Mouse (Mus musculus): ENCODE measurements at regions not wholly inside any gene's neighbourhood (a gene's known extent, or its start where the extent isn't known, plus 50 kb on each side); places are given as distances from the start of the nearest gene placed in this dataset.

- Histone ChIP-seq H3K4me1 (no peaks in the 10 kb centered on the region), H3K27ac (replicated peaks) (no peak overlapping the region), H3K27me3 (replicated peaks; ENCODE audit: low read depth, poor library complexity, severe bottlenecking) (no peaks in the 10 kb centered on the region), H3K4me3 (no peak overlapping the region), H3K36me3 (replicated peaks) (no peaks in the 10 kb centered on the region), H3K9me3 (no peaks in the 10 kb centered on the region)
- no peak for DNase-seq (ENCODE audit: low spot score)
- WGBS, result 91% methylated on average over 4 of the region's 4 CpGs
These were observed 76.5 kb downstream of the Gja1 start for GRCm38 (mm10) chr10:56453578-56454069.

DNA sequence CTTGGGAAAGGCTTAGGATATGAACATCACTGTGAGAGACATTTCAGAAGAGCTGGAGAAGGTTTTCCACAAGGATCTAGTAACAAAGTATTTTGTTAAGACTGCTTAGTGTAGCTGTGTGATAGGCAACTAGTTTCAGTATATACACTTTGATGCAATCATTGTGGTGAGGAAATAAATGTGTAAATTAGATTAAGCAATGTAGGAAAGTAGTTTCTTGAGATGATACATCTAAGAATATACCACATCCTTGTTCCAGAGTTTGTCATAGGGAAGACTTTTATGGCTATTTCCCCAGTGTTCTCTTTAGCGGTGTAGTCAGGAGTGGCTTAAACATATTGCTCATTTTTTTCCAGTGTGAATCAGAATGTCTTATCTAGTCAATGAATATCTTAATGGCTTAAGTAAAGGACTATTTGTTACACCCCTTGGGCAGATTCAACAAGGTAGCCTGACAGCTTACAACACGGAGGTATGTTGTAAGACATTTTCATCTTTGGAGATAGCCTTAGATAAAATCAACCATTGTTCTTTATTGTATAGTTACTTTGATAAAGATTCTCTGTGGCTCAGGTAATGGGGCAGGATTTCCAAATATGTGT, 78.8 kb downstream of the Gja1 start:
- no peak overlapping the region for H3K27ac ChIP-seq (replicated peaks)
- H3K4me3 ChIP-seq, result no peak overlapping the region
- H3K4me1 ChIP-seq, result no peaks in the 10 kb centered on the region
- H3K36me3 ChIP-seq (replicated peaks), result no peaks in the 10 kb centered on the region
- no peaks in the 10 kb centered on the region for H3K9me3 ChIP-seq
- 94% methylated on average over 2 of the region's 2 CpGs for WGBS
- DNase-seq (ENCODE audit: low spot score), result no peak
- H3K27me3 ChIP-seq (replicated peaks; ENCODE audit: low read depth, poor library complexity, severe bottlenecking), result no peaks in the 10 kb centered on the region

DNA sequence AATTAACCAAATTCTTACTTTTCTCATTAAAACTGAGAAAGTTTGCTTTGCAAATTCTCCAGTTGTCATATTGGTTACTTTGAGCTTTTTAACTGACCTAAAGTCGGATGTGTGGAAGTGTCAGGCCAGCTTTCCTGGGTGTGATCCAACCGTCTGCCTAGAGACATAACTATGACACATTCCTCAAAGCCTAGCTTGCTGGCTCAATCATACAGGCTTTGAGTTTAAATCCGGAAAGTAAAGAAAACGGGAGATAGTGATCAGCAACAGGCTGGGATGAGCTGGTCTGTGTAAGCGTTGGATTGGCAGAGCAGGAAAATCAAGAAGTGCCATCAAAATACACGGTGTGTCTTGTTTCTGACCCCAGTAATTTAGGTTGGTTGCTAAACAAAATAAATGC, 91.4 kb downstream of the Gja1 start:
- peaks cover 10% of the 10 kb centered on the region for H3K4me1 ChIP-seq
- peak overlapping the region; percentile 74 for H3K27ac ChIP-seq (replicated peaks)
- DNase-seq (ENCODE audit: low spot score), result peak; percentile 15
- no peaks in the 10 kb centered on the region for H3K9me3 ChIP-seq
- no peaks in the 10 kb centered on the region for H3K27me3 ChIP-seq (replicated peaks; ENCODE audit: low read depth, poor library complexity, severe bottlenecking)
- WGBS, result 33% methylated on average over 6 of the region's 6 CpGs
- H3K4me3 ChIP-seq, result peak overlapping the region; percentile 28; the same call in 1 of the 2 replicates
- no peaks in the 10 kb centered on the region for H3K36me3 ChIP-seq (replicated peaks)

GRCm38 (mm10) chr10:56468993-56469712, 92.0 kb downstream of the Gja1 start:
- Histone ChIP-seq H3K36me3 (replicated peaks) (no peaks in the 10 kb centered on the region), H3K4me3 (peak overlapping the region; percentile 28; the same call in 1 of the 2 replicates), H3K27me3 (replicated peaks; ENCODE audit: low read depth, poor library complexity, severe bottlenecking) (no peaks in the 10 kb centered on the region), H3K4me1 (peaks cover 10% of the 10 kb centered on the region), H3K27ac (replicated peaks) (peak overlapping the region; percentile 74), H3K9me3 (no peaks in the 10 kb centered on the region)
- DNase-seq (ENCODE audit: low spot score), result peak; percentile 63
- WGBS, result 34% methylated on average over 15 of the region's 15 CpGs

DNA sequence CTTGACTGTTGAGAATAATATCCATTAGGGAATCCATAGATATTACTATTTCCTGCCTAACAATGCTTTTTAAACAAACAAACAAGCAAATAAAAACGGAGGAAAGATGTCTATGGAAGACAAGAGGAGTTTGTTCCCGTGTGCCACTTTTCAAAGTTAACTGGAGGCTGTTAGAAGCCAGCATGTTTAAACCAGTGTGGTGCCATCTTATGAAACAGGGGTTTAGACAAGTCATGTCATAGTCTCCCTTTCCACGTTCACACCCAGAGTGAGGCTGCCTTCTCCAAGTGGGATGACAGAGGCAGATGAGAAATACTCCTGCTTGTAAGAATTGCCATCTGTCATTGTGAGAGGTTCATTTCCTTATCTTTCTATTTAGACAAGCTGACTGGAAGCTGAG, 92.8 kb downstream of the Gja1 start:
- Histone ChIP-seq H3K4me1 (peaks cover 10% of the 10 kb centered on the region), H3K27ac (replicated peaks) (no peak overlapping the region; the same call in 1 of the 2 replicates), H3K27me3 (replicated peaks; ENCODE audit: low read depth, poor library complexity, severe bottlenecking) (no peaks in the 10 kb centered on the region), H3K4me3 (no peak overlapping the region), H3K9me3 (no peaks in the 10 kb centered on the region), H3K36me3 (replicated peaks) (no peaks in the 10 kb centered on the region)
- 82% methylated on average over 3 of the region's 3 CpGs for WGBS
- DNase-seq (ENCODE audit: low spot score), result no peak

GRCm38 (mm10) chr10:56474951-56475350, 97.8 kb downstream of the Gja1 start:
- Histone ChIP-seq H3K36me3 (replicated peaks) (no peaks in the 10 kb centered on the region), H3K27me3 (replicated peaks; ENCODE audit: low read depth, poor library complexity, severe bottlenecking) (no peaks in the 10 kb centered on the region), H3K27ac (replicated peaks) (no peak overlapping the region), H3K4me1 (no peaks in the 10 kb centered on the region), H3K4me3 (no peak overlapping the region), H3K9me3 (no peaks in the 10 kb centered on the region)
- DNase-seq (ENCODE audit: low spot score), result no peak
- 82% methylated on average over 6 of the region's 6 CpGs for WGBS

DNA sequence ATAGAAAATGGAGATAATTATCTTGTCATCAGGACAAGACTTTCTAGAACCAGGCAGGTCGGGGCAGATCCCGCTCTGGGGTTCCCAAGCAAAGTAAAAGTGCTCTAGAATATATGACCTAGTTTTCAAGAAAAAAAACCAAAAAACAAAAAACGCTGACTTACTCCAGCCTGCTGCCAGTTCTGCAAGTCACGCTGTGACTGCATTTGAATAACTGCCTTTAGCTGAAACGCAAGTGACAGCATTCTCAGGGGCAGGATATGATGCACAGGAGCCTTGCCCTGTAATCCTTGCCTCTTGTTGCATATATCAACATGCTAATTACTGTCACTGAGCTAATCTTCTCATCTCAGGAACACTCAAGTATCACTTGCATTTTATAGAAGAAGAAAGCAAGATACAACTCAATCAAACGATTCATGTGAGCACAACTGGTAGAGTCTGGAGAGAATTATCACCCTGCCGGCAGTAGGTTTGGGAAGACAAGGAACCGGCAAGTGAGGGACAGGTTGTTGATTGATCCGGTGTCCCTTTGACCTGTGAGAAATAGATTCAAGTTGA, 105.1 kb downstream of the Gja1 start:
- H3K36me3 ChIP-seq (replicated peaks), result no peaks in the 10 kb centered on the region
- no peak overlapping the region for H3K4me3 ChIP-seq
- no peaks in the 10 kb centered on the region for H3K27me3 ChIP-seq (replicated peaks; ENCODE audit: low read depth, poor library complexity, severe bottlenecking)
- H3K27ac ChIP-seq (replicated peaks), result no peak overlapping the region
- no peaks in the 10 kb centered on the region for H3K9me3 ChIP-seq
- 59% methylated on average over 9 of the region's 9 CpGs for WGBS
- no peak for DNase-seq (ENCODE audit: low spot score)
- H3K4me1 ChIP-seq, result no peaks in the 10 kb centered on the region

DNA sequence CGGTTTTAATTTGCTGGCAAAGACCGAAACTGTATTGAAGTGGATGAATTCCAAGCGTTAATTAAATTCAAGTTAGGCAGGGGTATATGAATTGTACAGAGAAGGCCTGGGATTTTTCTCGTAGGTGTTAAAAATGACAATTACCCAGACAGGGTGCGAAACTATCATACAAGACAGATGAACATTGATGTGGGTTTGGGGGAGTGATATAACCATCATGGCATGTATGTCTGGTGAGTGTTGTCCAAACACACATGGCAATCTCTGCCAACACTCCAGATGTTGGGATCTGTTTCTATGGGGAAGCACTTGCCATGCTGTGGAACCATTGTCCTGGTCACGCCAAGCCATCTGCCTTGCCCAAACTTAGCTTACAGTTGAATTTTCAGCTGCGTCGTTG, 107.8 kb downstream of the Gja1 start:
- Histone ChIP-seq H3K27ac (replicated peaks) (no peak overlapping the region), H3K4me3 (no peak overlapping the region), H3K9me3 (no peaks in the 10 kb centered on the region), H3K27me3 (replicated peaks; ENCODE audit: low read depth, poor library complexity, severe bottlenecking) (no peaks in the 10 kb centered on the region), H3K4me1 (no peaks in the 10 kb centered on the region), H3K36me3 (replicated peaks) (no peaks in the 10 kb centered on the region)
- 93% methylated on average over 8 of the region's 8 CpGs for WGBS
- no peak for DNase-seq (ENCODE audit: low spot score)

DNA sequence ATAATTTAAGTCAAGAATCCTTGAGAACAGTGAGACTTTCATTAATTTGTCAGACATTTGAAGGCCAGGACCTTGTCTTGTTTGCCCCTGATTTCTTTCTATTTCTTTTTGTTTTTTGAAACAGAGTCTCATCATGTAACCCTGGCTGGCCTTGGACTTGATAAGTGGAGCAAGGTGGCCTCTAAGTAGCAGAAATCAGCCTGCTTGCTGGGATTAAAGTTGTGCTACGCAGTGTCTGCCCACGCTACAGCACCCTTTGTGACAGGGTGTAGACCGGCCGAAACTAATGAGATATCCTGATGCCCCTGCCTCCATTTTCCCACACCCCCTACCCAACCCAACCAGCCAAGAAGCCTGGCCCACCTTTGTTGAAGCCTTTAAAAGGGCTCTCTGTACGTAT, 108.6 kb downstream of the Gja1 start:
- 91% methylated on average over 5 of the region's 5 CpGs for WGBS
- Histone ChIP-seq H3K4me1 (no peaks in the 10 kb centered on the region), H3K36me3 (replicated peaks) (no peaks in the 10 kb centered on the region), H3K27me3 (replicated peaks; ENCODE audit: low read depth, poor library complexity, severe bottlenecking) (no peaks in the 10 kb centered on the region), H3K9me3 (no peaks in the 10 kb centered on the region), H3K4me3 (no peak overlapping the region), H3K27ac (replicated peaks) (no peak overlapping the region)
- DNase-seq (ENCODE audit: low spot score), result no peak

DNA sequence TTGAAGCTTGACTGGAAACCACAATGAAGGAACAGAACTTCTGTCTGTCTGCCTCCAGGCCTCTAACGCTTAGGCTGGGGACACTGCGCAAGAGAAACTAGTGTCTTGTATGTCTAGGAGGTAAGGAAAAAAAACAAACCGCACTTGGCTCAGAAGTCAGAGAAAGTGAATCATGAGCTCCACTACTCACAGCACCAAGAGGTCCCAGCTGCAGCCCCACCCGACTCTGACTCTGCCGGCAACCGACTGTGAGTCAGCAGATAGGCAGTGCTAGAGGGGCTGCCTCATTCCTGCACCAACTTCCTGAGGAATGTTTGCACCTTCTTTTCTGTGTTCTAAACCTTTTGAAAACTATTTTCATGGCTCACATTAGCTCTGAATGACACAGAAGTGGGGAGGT, 109.5 kb downstream of the Gja1 start:
- 59% methylated on average over 6 of the region's 6 CpGs for WGBS

DNA sequence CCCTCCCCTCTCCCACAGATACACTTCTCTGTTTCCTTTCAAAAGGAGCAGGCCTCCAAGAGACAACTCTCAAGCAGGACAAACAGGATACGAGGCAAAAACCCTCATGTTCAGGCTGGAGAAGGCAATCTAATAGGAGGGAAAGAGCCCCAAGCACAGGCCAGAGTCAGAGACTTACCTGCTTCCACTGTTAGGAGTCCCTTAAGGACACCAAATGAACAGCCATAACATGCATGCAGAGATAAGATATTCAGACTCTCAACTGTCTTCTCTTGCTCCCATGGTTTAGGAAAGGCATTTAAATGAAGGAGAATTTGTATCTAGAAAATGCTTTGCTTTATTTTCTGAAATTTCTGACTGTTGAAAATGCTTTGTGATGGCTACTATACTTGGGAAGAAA, 116.3 kb downstream of the Gja1 start:
- WGBS, result 57% methylated on average over 1 of the region's 1 CpGs
- Histone ChIP-seq H3K36me3 (replicated peaks) (no peaks in the 10 kb centered on the region), H3K4me3 (no peak overlapping the region)

More for the DNA sequence above, 109.5 kb downstream of the Gja1 start:
- H3K27me3 ChIP-seq (replicated peaks; ENCODE audit: low read depth, poor library complexity, severe bottlenecking), result no peaks in the 10 kb centered on the region
- no peaks in the 10 kb centered on the region for H3K4me1 ChIP-seq
- no peak for DNase-seq (ENCODE audit: low spot score)
- H3K27ac ChIP-seq (replicated peaks), result no peak overlapping the region
- H3K9me3 ChIP-seq, result no peaks in the 10 kb centered on the region
- no peaks in the 10 kb centered on the region for H3K36me3 ChIP-seq (replicated peaks)
- no peak overlapping the region for H3K4me3 ChIP-seq

DNA sequence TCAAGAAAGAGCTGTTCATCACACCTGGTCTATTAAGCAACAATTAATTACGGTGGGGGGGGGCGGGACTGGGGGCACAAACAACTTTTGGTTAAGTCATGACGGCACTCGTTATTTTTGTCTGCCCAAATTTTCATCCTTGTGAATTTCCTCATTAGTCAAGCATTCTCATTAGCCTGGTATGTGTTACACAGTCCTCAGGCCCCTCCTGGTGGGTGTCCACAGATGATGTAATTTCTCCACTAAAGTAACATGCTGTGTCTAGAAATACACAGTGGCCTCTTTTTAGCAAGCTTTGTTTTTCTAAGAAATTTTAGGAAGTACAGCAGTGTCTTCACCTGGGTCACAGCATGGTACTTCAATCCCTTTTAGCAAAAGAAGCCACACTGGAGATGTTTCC, 118.2 kb downstream of the Gja1 start:
- no peaks in the 10 kb centered on the region for H3K9me3 ChIP-seq
- no peak overlapping the region for H3K4me3 ChIP-seq
- no peak overlapping the region for H3K27ac ChIP-seq (replicated peaks)
- H3K36me3 ChIP-seq (replicated peaks), result no peaks in the 10 kb centered on the region
- 84% methylated on average over 4 of the region's 4 CpGs for WGBS
- H3K27me3 ChIP-seq (replicated peaks; ENCODE audit: low read depth, poor library complexity, severe bottlenecking), result no peaks in the 10 kb centered on the region
- DNase-seq (ENCODE audit: low spot score), result no peak
- H3K4me1 ChIP-seq, result no peaks in the 10 kb centered on the region

More for the DNA sequence above, 116.3 kb downstream of the Gja1 start:
- no peaks in the 10 kb centered on the region for H3K9me3 ChIP-seq
- H3K4me1 ChIP-seq, result no peaks in the 10 kb centered on the region
- no peaks in the 10 kb centered on the region for H3K27me3 ChIP-seq (replicated peaks; ENCODE audit: low read depth, poor library complexity, severe bottlenecking)
- H3K27ac ChIP-seq (replicated peaks), result no peak overlapping the region
- DNase-seq (ENCODE audit: low spot score), result no peak

DNA sequence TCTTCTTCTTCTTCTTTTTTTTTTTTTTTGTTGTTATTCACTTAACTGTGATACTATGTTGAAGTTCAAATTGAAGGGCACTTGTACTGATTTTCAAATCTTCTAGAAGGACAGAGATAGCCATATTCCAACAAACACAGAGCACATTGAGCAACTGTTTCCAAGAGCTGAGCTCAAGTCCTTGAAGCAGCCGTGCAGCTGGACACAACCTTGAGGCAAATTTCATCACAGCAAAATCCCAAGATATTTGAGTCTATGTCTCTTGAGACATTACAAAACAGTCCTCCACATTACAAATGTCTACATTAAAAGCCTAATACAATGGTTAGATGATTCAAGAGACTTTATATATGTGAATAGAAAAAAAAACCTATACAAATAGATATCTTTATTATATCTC, 141.9 kb downstream of the Gja1 start:
- DNase-seq (ENCODE audit: low spot score), result no peak
- no peaks in the 10 kb centered on the region for H3K4me1 ChIP-seq
- no peaks in the 10 kb centered on the region for H3K27me3 ChIP-seq (replicated peaks; ENCODE audit: low read depth, poor library complexity, severe bottlenecking)
- no peak overlapping the region for H3K27ac ChIP-seq (replicated peaks)
- no peak overlapping the region for H3K4me3 ChIP-seq
- no peaks in the 10 kb centered on the region for H3K36me3 ChIP-seq (replicated peaks)
- H3K9me3 ChIP-seq, result 0 out of 2 replicates have a peak, but pooled peaks cover under 1% of the 10 kb centered on the region
- 75% methylated on average over 1 of the region's 1 CpGs for WGBS
